Comparison of ENCODE assay signal across 8 mouse cellular contexts in genomic region chr19:44388475-44389428, GRCm38 (mm10). TPM values are rescaled to one million over a fixed set of nuclear protein-coding genes. Genes with fewer than 3 reads are reported as not detected.
A peak's percentile ranks its signal among the peaks of the same experiment; 100 is the strongest.
DNase-seq lines count a peak whose midpoint lies in the region; ATAC-seq and TF ChIP-seq lines count a peak whose summit lies in the region.

No protein-coding gene starts in this region.

- no peaks in the 10 kb centered on the region for H3K36me3 ChIP-seq in ES-Bruce4 (ENCODE audit: control insufficient read depth, insufficient read depth, low read length, poor library complexity, severe bottlenecking)
- no peaks in the 10 kb centered on the region for H3K36me3 ChIP-seq in forebrain, embryonic 14.5 days (ENCODE audit: control insufficient read depth, insufficient read depth, low read length)
- no peaks in the 10 kb centered on the region for H3K36me3 ChIP-seq in liver, embryonic 16.5 days (ENCODE audit: control insufficient read depth, insufficient read depth)
- H3K36me3 ChIP-seq in neural tube, embryonic 12.5 days = no peaks in the 10 kb centered on the region
- H3K36me3 ChIP-seq in stomach, postnatal 0 days (ENCODE audit: control insufficient read depth, insufficient read depth, low read length) = no peaks in the 10 kb centered on the region

- peaks cover 6% of the 10 kb centered on the region for H3K4me1 ChIP-seq in ES-Bruce4 (ENCODE audit: control insufficient read depth, insufficient read depth, low read length)
- H3K4me1 ChIP-seq in forebrain, embryonic 14.5 days (ENCODE audit: control insufficient read depth, insufficient read depth, low read length) = 0 out of 2 replicates have a peak, but pooled peaks cover 2% of the 10 kb centered on the region
- H3K4me1 ChIP-seq in liver, embryonic 16.5 days (ENCODE audit: control insufficient read depth, low read depth, low read length) = peaks cover 62% of the 10 kb centered on the region
- peaks cover 20% of the 10 kb centered on the region for H3K4me1 ChIP-seq in neural tube, embryonic 12.5 days
- peaks cover 6% of the 10 kb centered on the region; the same call in 1 of the 2 replicates for H3K4me1 ChIP-seq in stomach, postnatal 0 days (replicated peaks; ENCODE audit: control insufficient read depth, insufficient read depth)

- TF ChIP-seq CTCF in ES-Bruce4 (IDR thresholded peaks at IDR 0.05; ENCODE audit: low read depth, low read length) = no peak
- no peak; the same call in 1 of the 2 replicates for TF ChIP-seq CTCF in stomach, postnatal 0 days (IDR thresholded peaks at IDR 0.05; ENCODE audit: low read depth)

- intact Hi-C loops in heart, postnatal 14 days (cut with DNase I) = no loop called here

- peak overlapping the region; percentile 53 for H3K9ac ChIP-seq in ES-Bruce4 (ENCODE audit: low read depth, poor library complexity, severe bottlenecking)
- H3K9ac ChIP-seq in forebrain, embryonic 14.5 days (ENCODE audit: low read length) = peak overlapping the region; percentile 85
- H3K9ac ChIP-seq in liver, embryonic 16.5 days (ENCODE audit: low read depth, low read length) = peak overlapping the region; percentile 77
- peak overlapping the region; percentile 61 for H3K9ac ChIP-seq in neural tube, embryonic 12.5 days
- H3K9ac ChIP-seq in stomach, postnatal 0 days (ENCODE audit: low read length) = peak overlapping the region; percentile 58

- no peaks in the 10 kb centered on the region for H3K9me3 ChIP-seq in ES-Bruce4 (replicated peaks; ENCODE audit: control insufficient read depth, insufficient read depth, low read length, poor library complexity, severe bottlenecking)
- no peaks in the 10 kb centered on the region for H3K9me3 ChIP-seq in forebrain, embryonic 14.5 days (replicated peaks; ENCODE audit: control insufficient read depth, low read length)
- H3K9me3 ChIP-seq in liver, embryonic 16.5 days (replicated peaks; ENCODE audit: control insufficient read depth, low read length) = no peaks in the 10 kb centered on the region
- no peaks in the 10 kb centered on the region for H3K9me3 ChIP-seq in neural tube, embryonic 12.5 days
- no peaks in the 10 kb centered on the region for H3K9me3 ChIP-seq in stomach, postnatal 0 days (ENCODE audit: control insufficient read depth, low read length)

- peak; percentile 99 for ATAC-seq in forebrain, embryonic 14.5 days
- ATAC-seq in liver, embryonic 16.5 days (ENCODE audit: low read depth) = peak; percentile 97
- ATAC-seq in neural tube, embryonic 12.5 days (ENCODE audit: low FRiP score, low read depth) = peak; percentile 97
- peak; percentile 98 for ATAC-seq in stomach, postnatal 0 days (ENCODE audit: low FRiP score, low TSS enrichment)

- DNase-seq in cerebellum, adult 11 months = peak; percentile 89
- peak; percentile 94 for DNase-seq in forebrain, embryonic 14.5 days (ENCODE audit: low spot score)
- DNase-seq in heart, postnatal 14 days = peak; percentile 95
- peak; percentile 92 for DNase-seq in large intestine, adult 2 months (ENCODE audit: low read depth, low spot score)
- DNase-seq in stomach, postnatal 0 days (ENCODE audit: low spot score) = peak; percentile 97

- TF ChIP-seq EP300 in ES-Bruce4 (IDR thresholded peaks at IDR 0.05; ENCODE audit: insufficient read depth, low read depth, low read length) = peak; percentile 90
- no peak for TF ChIP-seq EP300 in stomach, postnatal 0 days (optimal IDR thresholded peaks at IDR 0.05)

- TF ChIP-seq POLR2A in ES-Bruce4 (IDR thresholded peaks at IDR 0.05; ENCODE audit: insufficient read depth, low read length) = peak; percentile 68

- 2% methylated on average over 41 of the region's 41 CpGs for WGBS in forebrain, embryonic 14.5 days
- WGBS in large intestine, adult 2 months = under 1% methylated on average over 41 of the region's 41 CpGs
- WGBS in liver, embryonic 16.5 days (ENCODE audit: insufficient replicate concordance) = 2% methylated on average over 41 of the region's 41 CpGs
- WGBS in neural tube, embryonic 12.5 days = 4% methylated on average over 41 of the region's 41 CpGs
- WGBS in stomach, postnatal 0 days = 1% methylated on average over 41 of the region's 41 CpGs

- peak overlapping the region; percentile 70 for H3K4me2 ChIP-seq in forebrain, embryonic 14.5 days (ENCODE audit: low read length)
- peak overlapping the region; percentile 90 for H3K4me2 ChIP-seq in liver, embryonic 16.5 days (ENCODE audit: low read depth, low read length)
- peak overlapping the region; percentile 70 for H3K4me2 ChIP-seq in neural tube, embryonic 12.5 days (replicated peaks)
- peak overlapping the region; percentile 79 for H3K4me2 ChIP-seq in stomach, postnatal 0 days (replicated peaks; ENCODE audit: low read depth)

- peak overlapping the region; percentile 83 for H3K27ac ChIP-seq in ES-Bruce4 (ENCODE audit: insufficient read depth, low read length)
- H3K27ac ChIP-seq in forebrain, embryonic 14.5 days (ENCODE audit: low read depth, low read length) = peak overlapping the region; percentile 67; the same call in 1 of the 2 replicates
- peak overlapping the region; percentile 91 for H3K27ac ChIP-seq in liver, embryonic 16.5 days (ENCODE audit: low read length)
- peak overlapping the region; percentile 48 for H3K27ac ChIP-seq in neural tube, embryonic 12.5 days
- peak overlapping the region; percentile 85 for H3K27ac ChIP-seq in stomach, postnatal 0 days (replicated peaks)

- H3K27me3 ChIP-seq in ES-Bruce4 (ENCODE audit: control insufficient read depth, insufficient read depth, low read length, poor library complexity, severe bottlenecking) = no peaks in the 10 kb centered on the region
- H3K27me3 ChIP-seq in forebrain, embryonic 14.5 days (replicated peaks; ENCODE audit: control insufficient read depth, insufficient read depth, low read length) = no peaks in the 10 kb centered on the region
- no peaks in the 10 kb centered on the region for H3K27me3 ChIP-seq in liver, embryonic 16.5 days (ENCODE audit: control insufficient read depth, insufficient read depth, low read depth, low read length)
- H3K27me3 ChIP-seq in neural tube, embryonic 12.5 days (replicated peaks) = no peaks in the 10 kb centered on the region
- H3K27me3 ChIP-seq in stomach, postnatal 0 days (ENCODE audit: control insufficient read depth, insufficient read depth, low read length) = no peaks in the 10 kb centered on the region

- H3K4me3 ChIP-seq in ES-Bruce4 (ENCODE audit: low read depth, low read length) = peak overlapping the region; percentile 90
- peak overlapping the region; percentile 60 for H3K4me3 ChIP-seq in forebrain, embryonic 14.5 days (ENCODE audit: low read depth, low read length)
- H3K4me3 ChIP-seq in liver, embryonic 16.5 days (ENCODE audit: low read depth, low read length) = peak overlapping the region; percentile 68
- H3K4me3 ChIP-seq in neural tube, embryonic 12.5 days = peak overlapping the region; percentile 46
- H3K4me3 ChIP-seq in stomach, postnatal 0 days (ENCODE audit: low read depth, low read length) = peak overlapping the region; percentile 50

RNA-seq across cellular contexts. Expression of gene Scd1, which starts 18.9 kb away (rescaled TPM):
- polyA plus RNA-seq in ES-Bruce4 (2011; ENCODE audit: insufficient read depth, insufficient read length, low read depth, missing spikeins) = 114 TPM in 2 replicates
- 2.8 and 3.4 TPM in 2 replicates for polyA plus RNA-seq in forebrain, embryonic 14.5 days (2014; fragmentation: Nextera tagmentation; extraction: Ambion mirVana)
- total RNA-seq in heart, postnatal 14 days (2021) = 10 to 100 TPM; 14.7 to 32.9 TPM
- 98.0 and 287 TPM in 2 replicates for polyA plus RNA-seq in large intestine, adult 2 months (2012; rRNA removed)
- polyA plus RNA-seq in liver, embryonic 16.5 days (2015; fragmentation: Nextera tagmentation; extraction: Ambion mirVana) = 19.2 and 25.5 TPM in 2 replicates
- polyA plus RNA-seq in neural tube, embryonic 12.5 days (2016; fragmentation: Nextera tagmentation; extraction: Ambion mirVana) = 8.0 and 8.8 TPM in 2 replicates
- 1.3 and 1.7 TPM in 2 replicates for polyA plus RNA-seq in stomach, postnatal 0 days (2015; fragmentation: Nextera tagmentation; extraction: Ambion mirVana)

RNA-seq across cellular contexts. Expression of gene Scd4, which starts 55.9 kb away (rescaled TPM):
- 0.19 TPM in 1 of 2 replicates, not detected in the other for polyA plus RNA-seq in ES-Bruce4 (2011; ENCODE audit: insufficient read depth, insufficient read length, low read depth, missing spikeins)
- 0.10 and 0.42 TPM in 2 replicates for polyA plus RNA-seq in forebrain, embryonic 14.5 days (2014; fragmentation: Nextera tagmentation; extraction: Ambion mirVana)
- 10 to 100 TPM; 13.1 to 14.0 TPM for total RNA-seq in heart, postnatal 14 days (2021)
- polyA plus RNA-seq in large intestine, adult 2 months (2012; rRNA removed) = 0.25 and 0.34 TPM in 2 replicates
- 0.04 and 0.07 TPM in 2 replicates for polyA plus RNA-seq in liver, embryonic 16.5 days (2015; fragmentation: Nextera tagmentation; extraction: Ambion mirVana)
- 0.05 and 0.08 TPM in 2 replicates for polyA plus RNA-seq in neural tube, embryonic 12.5 days (2016; fragmentation: Nextera tagmentation; extraction: Ambion mirVana)
- 0.08 TPM in 1 of 2 replicates, not detected in the other for polyA plus RNA-seq in stomach, postnatal 0 days (2015; fragmentation: Nextera tagmentation; extraction: Ambion mirVana)

Comparison
In these comparisons a context has a peak if more than half of its experiments do, and no peak if none do; other contexts are left out.
1. Peak in every context shown above with its lines: DNase-seq, ATAC-seq, H3K4me3 ChIP-seq and H3K27ac ChIP-seq.